Mouse (Mus musculus) thymus, postnatal 0 days (tissue): ENCODE measurements around the gene Dapk2. TPM values are rescaled to one million over a fixed set of nuclear protein-coding genes. Genes with fewer than 3 reads are reported as not detected.

Source experiments
- DNase-seq: peaks from one replicate; pipeline ENCODE4 v3.0.0-alpha.2; 2015; ENCODE audit warnings: low spot score
- polyA plus RNA-seq: library from polyadenylated mRNA; unstranded; fragments of >200 nt; fragmentation: Nextera tagmentation; extraction: Ambion mirVana; gene quantifications from 2 replicates; pipeline ENCODE4 v1.2.1, GENCODE M21; 2015

The Dapk2 gene
- polyA plus RNA-seq, 1 experiment from 2014 or later: 4.7 TPM

DNA sequence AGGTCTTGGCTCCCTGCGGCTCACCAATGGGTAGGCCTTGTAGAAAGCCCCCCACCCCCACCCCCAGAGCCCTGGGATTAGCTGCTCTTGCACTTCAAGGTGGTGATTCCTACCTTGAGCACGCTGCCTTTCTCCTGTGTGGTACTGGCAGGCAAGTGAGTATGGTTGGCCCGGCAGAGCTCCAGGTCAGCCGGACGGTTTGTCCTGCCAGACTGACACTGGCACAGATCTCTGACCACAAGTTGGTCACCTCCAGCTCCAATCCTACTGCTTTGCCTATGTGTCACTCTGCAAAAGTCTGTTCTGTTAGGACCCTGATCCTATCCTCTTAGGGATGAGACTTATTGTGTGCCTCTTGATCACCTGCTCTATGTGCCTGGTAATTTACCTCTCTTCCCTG is 26.5 kb downstream of the Dapk2 start:
- DNase-seq: no peak

DNA sequence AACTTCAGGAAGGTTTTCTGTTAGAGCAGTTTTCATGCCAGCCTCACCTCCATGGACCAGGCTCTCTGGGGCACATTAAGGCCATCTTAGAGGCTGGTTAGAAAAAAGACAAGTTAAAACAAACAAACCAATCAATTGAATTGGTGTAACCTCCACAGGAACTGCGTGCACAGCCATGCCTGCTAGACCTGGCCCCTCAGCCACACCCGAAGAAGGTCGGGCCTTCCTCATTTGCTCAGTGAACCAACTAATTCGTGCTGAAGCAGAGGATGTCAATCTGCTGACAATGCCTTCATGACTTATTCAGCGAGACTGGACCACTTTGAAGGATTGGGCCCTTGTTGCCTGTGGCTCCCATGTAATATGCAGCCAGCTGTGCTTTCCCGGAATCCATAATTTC is 28.4 kb downstream of the Dapk2 start:
- DNase-seq: no peak

DNA sequence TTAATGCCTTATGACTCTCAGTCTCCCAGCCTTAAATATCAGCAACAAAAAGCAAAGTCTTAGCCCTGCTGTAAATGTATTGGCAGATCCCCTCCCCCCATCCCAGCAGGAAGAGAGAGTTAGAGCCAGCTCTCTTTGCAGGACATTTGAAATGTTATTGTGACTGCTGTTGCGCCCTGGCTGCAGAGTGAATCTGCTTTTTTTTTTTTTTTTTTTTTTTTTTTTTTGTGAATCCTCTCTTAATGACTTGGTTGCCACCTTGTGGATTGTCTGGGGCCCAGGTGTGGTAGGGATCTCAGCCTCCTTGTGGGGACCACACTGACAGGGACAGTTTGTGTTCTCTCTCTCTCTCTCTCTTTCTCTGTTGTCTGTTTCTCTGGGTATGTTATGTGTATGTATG is 31.0 kb downstream of the Dapk2 start:
- no peak for DNase-seq

DNA sequence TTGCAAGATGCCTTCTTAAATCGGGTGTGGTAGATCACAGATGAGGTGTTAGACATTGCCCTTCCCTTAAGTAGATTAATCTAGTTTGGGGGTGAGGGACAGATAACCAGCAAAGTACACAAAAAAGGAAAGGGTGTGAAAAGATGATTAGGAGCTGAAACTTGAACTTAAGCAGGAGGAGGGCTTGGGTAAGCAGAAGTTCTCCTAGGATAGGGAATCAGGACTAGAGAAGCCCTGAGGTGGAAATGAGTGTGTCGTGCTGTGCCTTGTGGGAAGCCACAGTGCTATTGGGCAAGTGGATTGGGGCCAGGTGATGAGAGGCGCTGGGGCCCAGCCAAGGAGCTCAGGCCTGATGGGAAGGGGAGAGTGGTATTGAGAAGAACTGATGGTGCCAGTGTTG is 36.0 kb downstream of the Dapk2 start:
- no peak for DNase-seq

DNA sequence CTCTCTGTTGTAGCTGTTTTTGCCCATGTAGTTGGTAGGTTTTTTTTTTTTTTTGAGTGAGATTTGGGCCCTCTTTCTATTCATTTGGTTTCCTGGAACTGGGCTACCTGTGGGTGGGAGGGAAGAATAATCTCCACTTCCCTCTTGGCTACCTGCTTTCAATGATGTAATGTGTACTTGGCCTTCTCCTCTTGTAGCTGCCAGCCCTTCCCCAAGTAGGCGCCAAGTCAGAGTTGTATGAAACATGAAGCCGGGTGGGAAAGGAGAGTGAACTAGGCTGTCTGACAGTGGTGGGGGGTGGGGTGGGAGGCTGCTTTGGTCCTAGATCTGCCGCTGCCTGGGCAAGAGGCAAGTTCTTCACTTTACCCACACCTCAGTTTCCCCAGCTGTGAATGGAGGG is 38.5 kb downstream of the Dapk2 start:
- DNase-seq: no peak

DNA sequence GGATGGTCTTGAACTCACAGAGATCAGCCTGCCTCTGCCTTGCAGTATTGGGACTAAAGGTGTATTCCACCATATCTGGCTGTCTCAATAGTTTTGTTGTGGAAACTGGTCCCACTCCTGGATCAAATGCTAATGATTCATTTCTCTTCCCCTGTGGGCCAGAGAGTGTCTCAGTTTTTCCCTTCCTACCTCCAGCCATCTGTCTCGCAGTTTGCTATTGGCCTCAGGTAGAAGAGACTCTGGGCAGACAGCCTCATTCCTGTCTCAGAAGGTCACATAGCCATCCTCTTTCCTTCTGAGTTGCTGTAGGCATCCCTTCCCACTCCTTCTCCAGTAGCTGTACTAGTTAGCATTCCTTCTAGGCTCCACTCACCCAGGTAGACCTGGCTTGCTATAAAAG is 40.5 kb downstream of the Dapk2 start:
- no peak for DNase-seq

DNA sequence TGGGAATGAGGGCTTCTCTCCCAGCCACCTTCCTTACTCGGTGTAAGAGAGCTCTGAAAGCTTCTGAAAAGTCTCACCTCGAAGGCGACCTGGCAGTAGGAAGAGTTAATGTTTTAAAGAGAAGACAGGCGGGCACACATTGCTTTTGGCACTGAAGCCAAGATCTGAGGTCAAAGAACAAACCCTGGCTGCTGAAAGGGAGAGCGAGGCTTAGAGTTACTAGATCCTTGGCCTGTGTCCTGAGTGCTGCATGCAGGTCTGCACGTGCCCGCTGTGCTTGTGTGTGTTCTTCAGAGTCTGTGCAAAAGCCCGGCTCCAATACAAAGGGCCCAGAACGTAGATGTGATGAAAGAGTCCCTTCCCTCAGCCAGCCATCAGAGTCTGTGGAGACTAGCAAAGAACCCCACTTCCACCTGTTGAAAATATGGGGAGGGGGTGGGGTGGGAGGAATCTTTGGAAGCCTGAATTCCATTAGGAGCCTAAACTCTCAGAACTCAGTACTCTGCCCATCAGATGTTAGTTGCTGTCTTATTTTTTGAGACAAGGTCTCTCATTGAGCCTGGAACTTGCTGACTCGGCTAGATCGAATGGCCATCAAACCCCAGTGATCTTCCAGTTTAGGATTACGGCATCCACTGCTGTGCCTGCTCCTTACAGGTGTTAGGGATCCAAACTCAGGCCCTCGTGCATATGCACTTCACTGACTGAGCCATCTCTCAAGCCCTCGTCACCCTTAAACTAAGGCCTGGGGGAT is 41.8 kb downstream of the Dapk2 start:
- no peak for DNase-seq

DNA sequence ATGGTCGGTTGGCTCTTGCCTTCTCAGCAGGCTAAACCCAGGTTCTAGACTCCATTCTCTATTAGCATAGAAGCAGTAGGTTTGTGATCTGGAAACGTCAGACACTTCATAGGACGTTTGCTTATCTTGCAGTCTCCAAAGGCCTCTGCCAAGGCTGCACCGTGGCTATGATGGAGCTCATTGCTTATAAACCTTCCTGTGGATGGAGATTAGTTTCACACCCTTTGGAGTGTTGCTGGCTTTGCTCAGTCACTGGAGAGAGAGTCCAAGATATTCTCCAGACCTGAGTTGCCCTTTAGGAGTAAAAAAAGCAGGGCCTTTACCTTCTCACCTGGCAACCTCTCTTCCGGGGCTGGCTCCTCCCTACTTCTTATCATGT is 42.4 kb downstream of the Dapk2 start:
- DNase-seq: no peak

DNA sequence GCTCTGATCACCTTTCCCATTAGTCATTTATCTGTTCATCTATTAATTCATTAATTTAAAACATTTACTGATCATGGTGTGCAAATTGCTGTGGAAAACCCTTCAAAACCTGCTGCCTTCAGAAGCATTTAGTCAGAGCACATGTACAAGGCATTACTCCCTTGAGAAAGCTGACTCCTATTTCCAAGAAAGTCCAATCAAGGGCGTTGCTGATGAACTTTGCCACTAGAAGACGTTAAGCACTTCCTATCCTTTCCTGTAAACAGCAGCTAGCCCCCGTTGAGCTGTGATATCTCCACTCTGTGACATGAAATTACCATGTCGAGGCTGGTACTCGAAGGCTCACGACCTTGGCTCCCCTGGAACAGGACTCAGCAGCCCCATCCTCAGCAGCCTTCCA is 43.6 kb downstream of the Dapk2 start:
- DNase-seq: no peak

DNA sequence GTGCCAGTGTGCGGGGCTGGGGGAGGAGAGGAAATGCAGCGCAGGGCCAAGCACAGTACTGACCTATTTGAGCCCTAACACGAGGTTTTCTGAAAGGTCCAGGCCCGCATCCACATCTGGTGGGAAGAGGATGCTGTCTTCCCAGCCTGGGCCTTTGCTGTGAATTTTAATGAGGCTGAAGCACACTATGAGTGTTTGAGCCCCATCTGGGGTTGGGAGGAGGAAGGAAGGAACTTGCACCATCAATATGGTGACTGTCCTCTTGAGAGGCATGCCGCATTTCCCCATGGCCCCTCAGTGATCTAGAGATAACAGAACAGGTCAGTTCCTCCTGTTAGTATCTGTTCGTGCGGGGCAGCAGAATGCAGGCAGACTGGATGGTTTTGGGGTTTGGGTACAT is 44.4 kb downstream of the Dapk2 start:
- DNase-seq: no peak

DNA sequence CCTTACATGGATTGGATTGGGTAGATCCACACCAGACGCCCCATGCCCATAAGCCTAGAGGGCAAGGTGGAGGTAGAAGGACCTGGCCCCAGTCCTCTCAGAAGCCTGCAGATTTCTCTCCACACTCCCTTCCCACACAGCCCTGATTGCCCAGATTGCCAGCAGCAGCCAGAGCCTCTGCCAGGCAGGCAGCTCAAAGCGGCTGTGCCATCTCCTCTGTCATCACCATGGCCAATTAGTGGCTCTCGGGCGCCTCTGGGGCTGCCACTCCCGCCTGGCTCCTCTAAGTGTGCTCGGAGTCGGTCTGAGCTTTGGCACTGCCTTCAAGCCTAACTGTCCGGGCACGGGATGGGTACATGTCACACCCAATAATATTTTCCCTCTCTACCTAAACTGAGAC is 47.7 kb downstream of the Dapk2 start:
- DNase-seq: no peak

DNA sequence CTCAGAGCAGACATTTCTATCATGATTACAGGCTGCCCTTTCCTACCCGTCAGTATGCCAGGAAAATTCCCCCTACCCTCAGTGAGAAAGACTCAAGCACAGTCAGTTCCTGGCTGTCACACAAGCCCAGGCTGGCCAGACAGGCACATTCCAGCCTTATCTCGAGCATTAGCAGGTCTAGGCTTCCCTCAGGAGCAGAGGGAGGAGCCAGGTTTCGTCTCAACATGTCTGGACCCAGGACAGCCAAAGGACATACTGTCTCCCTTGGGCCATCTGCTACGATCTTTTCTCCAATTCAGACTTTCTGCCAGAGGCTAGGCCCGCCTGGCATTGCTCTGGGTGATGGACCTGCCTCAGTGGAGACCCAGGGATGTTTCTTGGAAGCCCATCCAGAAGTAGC is 48.8 kb downstream of the Dapk2 start:
- no peak for DNase-seq

DNA sequence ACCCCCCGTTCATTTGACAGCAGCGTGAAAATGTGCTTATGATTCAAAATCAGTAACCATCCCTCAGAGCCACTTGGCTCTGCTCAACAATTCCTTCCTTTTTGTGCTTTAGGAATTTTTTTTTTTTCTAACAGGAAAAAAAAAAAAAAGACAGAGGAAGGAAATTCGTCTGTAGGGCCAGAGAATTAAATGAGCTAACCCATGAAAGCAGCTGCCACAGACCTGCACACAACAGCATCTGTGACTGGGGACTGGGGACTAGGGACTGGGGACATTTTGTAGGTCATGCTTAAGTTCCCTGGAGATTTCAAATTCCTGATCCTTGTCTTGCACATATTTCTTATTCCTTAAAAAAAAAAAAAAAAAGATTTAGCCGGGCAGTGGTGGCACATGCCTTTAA is 53.4 kb downstream of the Dapk2 start:
- DNase-seq: no peak

DNA sequence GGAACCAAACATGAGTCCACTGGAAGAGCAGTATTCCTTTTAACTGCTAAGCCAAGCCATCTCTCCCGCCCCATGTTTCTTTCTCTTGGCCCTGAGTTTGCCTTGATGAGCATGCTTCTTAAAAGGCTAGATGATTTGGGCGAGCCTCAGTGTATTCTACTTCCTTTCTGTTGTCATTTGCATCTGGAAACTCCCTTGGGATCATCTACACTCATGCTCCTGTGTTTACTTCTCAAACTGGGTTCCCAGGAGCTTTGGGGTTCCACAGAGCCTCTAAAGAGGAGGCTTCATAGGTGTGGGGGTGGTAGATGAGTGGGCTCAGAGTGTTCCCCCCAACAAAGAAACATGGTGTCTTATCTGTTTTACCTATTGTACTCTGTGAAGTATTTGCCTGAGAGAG is 54.1 kb downstream of the Dapk2 start:
- DNase-seq: no peak

DNA sequence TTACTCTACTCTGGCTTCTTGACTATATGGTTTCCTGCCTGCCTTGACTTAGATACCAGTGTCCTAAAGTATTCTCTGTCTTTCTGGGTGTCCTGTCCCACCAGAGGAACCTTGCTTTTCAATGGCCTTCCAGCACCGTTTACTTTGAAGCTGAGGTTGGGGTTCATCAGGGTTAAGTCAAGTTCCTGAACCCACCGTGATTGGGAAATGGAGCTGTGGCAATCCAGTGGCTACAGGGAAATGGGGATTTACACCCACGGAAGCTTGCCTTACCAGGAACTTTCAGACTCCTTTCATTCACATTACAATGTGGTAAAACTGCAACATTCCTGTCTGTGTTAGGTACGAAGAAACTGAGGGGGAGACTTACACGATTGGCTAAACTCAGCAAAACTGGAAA is 54.8 kb downstream of the Dapk2 start:
- DNase-seq: no peak

DNA sequence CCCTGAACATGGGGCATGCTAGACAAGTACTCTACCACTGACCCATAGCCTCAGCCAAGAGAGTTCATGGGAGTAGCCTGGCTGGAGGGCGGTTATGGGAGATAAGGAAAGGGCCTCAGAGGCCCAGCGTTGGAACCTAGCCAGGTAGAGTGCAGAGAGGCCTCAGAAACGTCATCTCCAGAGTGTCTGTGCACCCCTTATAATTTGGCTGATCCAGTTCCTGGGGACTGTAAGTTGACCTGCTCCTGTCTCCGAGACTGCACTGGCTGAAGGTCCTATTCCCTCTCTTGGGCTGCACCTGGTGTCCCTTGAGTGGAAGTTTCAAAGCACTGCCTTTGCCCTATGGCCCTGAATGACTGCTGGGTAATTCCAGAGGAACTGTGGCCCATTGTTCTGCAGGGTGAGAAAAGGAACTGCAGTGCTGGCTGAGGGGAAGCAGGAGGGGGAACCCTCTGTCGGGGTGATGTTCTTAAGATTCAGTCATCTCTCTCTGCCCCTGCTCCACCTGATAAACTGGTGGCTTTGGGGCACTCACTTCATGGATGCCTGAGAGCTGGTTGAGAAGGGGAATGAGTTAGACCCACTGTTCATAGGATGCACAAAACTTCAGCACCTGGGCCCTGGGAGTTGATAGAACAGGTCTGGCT is 55.5 kb downstream of the Dapk2 start:
- DNase-seq: no peak

DNA sequence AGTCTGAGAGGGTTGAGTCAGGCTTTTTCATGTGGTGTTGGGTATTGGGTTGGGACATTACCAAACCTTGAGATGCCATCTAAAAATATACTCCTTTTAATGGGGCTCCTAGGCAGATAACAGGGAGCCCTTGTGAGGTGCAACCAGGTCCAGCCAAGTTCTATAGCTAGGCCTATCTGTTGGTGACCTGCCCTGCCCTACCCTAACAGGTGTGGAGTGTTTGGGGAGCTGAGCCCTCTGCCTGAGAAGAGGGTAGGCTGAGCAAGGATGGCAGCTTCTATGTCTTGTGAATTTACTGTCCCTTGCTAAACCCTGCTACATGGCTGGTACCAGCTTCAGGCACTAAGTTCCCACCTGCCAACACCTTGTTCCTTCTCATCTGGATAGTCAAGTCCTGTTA is 57.5 kb downstream of the Dapk2 start:
- DNase-seq: no peak

DNA sequence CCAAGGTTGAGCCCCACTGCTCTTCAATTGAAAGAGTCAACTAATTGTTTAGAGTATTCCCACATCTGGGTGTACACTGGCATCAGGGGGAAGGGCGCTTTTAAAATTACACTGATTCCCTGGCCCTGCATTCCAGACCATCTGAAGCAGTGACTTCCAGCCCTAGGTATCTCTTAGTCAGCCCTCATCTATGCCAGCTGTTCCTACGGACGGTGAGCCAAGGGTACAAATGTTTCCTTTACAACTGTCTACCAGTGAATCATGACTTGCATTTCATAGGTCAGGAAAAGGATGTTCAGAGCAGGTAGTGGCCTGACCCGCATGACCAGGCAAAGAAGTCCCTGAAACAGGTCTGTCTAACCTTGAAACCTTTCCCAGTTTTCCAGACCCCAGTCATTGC is 59.9 kb downstream of the Dapk2 start:
- no peak for DNase-seq

DNA sequence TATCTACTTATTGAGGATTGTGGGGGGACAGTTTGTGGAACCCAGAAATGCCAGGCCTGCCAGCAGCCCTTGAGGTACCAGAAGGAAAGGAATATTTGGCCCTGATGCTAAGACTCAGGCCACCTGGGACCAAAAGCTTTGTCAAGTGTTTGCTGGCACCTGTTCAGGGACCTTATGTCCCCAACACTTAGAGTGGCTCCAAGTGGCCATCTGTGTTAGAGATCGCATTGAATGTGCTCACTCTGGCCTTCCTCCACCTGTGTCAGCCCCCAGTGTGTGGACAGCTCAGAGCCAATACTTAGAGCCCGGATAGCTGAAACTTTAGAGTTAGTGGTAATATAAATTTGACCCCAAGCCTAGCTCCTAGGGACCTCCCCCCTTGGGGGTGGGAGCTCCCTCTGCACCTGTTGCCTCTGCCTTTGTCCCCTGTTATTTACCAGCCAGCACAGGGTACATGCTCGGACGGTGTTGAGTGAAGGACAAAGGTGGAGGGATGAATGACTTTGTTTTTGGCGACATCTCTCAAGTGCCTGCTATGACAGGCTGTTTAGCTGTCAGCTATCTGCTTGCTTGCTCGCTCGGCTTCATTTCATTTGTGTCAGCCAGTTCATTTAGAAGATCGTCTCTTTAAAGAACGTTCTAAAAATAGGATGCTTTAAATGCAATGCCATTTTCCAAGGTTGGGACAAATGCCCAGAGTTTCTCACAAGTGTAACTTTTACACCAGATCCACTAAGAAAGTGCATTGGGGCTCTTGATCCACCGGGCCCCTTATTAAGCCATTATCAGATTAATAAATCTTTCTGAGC is 61.1 kb downstream of the Dapk2 start:
- no peak for DNase-seq

DNA sequence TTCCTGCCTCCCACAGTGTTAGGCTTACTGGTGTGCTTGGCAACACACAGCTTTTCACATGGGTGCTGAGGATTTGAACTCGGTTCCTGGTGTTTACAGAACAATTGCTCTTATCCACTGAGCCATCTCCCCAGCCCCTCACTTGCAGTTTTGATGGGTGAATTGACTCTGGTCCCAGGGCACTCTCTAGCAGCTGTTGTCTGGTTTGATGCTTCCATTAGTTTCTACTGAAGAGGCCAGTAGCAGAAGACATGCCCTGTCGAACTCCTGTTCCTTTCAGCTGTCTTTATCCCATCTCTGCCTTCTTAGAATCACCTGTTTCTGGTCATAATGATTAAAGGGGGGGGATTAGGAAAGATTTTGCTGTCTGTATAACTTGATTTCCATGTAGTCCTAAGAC is 65.8 kb downstream of the Dapk2 start:
- DNase-seq: no peak

DNA sequence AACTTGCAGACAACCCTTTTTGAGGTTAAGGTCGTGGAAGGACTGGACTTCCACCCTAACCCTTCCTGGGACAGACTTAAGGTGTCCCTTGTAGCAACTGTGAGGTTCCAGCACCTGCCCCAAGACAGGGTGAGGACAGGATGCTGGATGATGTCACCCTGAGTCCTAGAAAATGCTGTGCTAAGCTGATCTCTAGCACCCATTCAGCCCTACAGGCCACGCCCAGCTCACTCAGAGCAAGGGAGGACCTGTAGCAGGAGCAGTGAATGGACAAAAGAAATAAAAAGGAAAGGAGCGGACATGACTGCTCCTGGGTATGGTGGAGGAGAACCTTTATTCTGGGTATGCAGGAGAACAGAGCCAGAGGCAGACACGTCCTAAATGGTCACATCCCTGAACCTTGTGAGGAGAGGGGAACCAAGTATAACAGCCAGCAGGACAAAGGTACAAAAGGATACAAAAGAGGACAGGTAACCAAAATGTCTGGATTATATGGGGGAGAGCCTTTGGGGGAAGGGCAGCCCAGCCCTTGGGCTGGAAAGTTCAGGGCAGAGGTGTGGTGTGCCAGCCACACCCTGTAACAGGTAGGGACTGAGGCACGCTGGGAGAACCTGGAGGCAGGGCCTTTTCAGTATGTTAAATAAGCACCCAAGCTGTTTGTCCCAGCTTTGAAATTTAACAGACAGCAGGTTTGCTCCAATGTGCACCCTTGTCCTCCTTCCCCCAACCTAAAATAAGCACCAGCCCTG is 67.9 kb downstream of the Dapk2 start:
- no peak for DNase-seq
